Mouse (Mus musculus) retina, postnatal 7 days (tissue): ENCODE results near the gene Tlx2.

Experiments
- DNase-seq: peaks from one replicate; pipeline ENCODE4 v3.0.0-alpha.2; 2012; ENCODE audit warnings: low read depth, low spot score

The Tlx2 gene

DNA sequence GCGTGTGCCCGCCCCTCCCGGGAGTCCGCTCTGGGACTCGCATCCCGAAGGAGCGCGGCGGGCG lies at the start of gene Tlx2:
Tlx2 (minus strand) TSS at position 47 of the 64 bp plus-strand sequence.
- no peak for DNase-seq

DNA sequence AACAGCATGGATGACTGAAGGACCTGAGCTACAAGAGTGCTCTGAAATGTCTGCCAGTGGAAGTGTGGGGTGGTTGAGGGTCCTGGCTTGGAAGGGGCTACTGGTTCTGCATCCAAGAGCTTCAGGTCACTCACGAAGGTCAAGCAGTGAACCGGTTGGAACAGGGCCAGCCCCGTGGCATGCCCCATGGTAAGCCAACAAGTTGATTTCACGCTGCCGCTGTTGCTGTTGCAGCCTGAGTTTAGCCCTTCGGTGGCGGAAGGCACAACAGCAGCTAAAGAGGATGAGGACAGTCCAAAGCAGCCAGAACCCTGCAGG lies 49.6 kb upstream of the Tlx2 start:
- no peak for DNase-seq

DNA sequence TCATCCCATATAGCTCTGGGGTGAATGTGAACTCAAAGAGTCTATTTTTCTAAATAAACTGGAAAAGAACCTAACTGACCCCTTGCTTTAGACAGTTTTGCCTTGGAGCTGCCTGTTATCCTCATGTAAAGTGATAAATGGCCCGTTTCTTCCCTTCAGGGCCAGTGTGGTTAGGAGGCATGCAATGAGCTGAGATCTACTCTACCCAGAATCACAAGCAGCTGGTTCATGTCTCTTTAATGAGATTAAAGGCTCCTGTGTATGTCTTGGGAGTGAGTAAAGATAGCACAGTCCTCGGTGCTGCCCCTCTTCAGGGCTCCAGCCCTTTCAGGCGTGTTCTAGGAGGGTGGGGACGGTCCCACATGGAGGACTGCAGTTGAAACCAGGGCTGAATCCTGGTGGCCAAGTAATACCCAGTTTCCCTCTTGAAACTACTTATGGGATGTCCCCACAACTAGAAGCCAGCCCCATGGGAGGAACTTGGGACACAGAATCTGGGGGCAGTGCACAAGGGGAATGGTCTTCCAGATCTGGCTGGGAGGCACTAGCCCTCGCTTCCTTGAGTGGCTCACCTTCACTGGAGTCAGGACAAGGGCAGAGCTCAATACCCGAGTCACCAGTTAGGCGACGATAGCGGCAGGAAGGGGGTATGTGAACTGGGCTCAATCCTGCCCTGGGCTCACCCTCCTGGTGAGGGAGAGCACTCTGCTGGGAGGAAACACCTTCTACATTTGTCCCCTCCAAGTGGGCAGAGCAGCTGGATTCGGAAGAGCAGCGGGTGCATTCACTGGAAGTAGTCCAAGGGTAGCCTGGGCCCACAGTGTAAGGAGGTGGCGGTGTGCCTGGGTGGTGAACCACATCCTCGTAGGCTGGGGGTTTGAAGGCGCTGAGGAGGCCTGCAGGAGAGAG lies 49.0 kb upstream of the Tlx2 start:
- DNase-seq: no peak

DNA sequence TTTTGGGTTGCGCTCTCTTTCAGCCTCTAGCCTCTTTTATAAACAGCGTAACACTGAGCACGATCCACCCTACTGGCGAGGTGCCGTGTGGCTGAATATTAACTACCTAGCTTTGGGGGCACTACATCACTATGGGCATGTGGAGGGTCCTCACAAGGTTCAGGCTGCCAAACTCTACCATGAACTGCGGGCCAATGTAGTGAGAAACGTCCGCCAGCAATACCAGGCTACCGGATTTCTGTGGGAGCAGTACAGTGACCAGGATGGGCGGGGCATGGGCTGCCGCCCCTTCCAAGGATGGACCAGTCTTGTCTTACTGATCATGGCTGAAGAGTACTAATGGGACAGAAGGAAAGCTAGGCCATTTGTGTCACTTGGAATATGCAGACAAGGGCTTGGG lies 48.3 kb upstream of the Tlx2 start:
- no peak for DNase-seq

DNA sequence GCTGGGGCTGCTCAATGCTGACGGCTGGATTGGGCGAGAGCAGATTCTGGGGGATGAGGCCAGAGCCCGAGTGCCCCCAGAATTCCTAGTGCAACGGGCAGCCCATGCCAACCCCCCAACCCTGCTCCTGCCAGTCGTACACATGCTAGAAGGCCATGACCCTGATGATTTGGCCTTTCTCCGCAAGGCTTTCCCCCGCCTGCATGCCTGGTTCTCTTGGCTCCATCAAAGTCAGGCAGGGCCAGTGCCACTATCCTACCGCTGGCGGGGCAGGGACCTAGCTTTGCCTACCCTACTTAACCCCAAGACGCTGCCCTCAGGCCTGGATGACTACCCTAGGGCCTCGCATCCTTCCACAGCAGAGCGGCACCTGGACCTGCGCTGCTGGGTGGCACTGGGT lies 47.5 kb upstream of the Tlx2 start:
- DNase-seq: no peak

DNA sequence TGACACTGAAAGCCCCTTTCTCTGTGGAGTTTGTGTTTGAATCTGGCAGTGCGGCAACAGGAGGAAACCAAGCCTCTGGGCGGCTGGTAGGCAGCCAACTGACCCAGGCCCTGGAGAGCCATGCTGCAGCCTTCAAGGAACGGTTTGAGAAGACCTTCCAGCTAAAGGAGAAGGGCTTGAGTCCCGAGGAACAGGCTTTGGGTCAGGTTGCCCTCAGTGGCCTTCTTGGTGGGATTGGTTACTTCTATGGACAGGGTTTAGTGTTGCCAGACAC lies 47.0 kb upstream of the Tlx2 start:
- DNase-seq: no peak

DNA sequence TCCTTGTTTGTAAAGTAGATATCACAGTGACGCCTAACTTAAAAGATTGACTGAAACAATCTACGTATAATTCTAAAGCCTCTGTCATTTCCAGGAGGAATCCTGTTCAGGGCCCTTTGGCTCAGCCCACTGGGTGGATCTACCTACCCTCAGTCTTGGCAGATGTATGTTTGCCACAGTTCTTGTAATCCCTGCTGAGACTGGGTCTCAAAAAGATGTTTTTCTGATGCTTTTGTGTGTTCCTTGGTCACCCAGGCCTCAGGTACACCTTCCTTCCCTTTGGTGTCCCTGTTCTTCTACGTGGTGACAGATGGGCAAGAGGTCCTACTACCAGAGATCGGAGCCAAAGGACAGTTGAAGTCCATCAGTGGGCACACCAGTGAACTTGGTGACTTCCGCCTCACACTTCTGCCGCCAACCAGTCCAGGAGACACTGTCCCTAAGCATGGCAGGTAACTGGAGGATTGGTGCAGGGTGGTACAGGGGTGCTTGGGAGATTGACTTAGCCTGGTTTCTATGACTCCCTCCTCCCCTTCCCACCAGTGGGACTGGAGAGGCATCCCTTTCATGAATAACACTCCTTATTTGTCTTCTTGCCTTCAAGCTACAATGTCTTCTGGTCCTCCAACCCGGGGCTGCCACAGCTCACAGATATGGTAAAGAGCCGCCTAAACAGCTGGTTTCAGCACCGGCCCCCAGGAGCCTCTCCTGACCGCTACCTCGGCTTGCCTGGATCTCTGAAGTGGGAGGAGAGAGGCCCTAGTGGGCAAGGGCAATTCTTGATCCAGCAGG lies 46.5 kb upstream of the Tlx2 start:
- no peak for DNase-seq

DNA sequence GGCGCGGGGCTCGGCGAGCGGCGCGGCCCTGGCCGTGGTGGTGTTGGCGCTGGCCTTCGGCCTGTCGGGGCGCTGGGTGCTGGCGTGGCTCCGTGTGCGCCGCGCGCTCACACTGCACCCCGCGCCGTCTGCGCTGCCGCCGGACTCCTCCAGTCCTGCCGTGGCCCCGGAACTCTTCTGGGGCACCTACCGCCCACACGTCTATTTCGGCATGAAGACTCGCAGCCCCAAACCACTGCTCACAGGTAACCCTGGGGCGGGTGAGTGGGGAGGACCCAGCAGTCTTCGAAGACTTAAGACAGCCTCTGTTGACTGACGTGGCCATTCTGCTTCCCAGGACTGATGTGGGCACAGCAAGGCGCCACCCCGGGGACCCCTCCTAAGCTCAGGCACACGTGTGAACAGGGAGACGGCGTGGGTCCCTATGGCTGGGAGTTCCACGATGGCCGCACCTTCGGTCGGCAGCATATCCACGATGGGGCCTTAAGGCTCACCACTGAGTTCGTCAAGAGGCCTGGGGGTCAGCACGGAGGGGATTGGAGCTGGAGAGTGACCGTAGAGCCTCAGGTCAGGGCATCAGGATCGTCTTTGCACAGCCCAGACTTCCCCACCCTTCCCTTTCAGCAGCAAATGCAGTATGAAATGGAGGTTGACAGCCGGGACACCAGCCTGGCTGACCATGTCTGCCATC lies 45.7 kb upstream of the Tlx2 start:
- DNase-seq: no peak

DNA sequence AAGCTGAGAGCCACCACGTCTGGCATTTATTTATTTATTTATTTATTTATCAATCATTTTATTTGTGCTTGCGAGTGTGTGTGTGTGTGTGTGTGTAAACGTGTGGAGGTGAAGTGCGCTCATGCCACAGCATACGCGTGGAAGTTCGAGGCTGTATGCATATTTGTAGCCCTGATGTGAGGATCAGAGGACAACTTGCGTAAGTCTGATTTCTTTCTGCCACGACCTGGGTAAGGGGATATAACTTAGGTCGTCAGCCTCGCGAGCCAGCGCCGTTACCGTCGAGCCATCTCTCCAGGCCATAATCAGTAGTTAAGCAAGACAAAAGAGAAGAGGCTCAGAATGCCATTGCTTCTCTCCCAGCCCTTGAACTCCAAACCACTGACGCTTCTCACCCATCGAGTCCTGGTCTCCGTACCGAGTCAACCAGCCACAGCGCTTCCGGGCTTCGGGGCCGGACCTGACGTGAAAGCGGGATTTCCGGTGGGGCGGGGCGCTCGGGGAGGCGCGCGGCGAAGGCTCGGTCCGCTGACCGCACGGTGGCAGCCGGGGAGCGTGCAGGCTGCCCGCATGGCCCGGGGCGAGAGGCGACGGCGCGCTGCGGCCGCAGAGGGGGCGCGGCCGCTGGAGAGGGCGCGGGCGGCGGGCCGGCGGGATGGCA lies 45.0 kb upstream of the Tlx2 start, which contains the start of gene Mogs:
Mogs (plus strand) TSS at position 486 of the 661 bp plus-strand sequence.
- DNase-seq: peak; percentile 85

DNA sequence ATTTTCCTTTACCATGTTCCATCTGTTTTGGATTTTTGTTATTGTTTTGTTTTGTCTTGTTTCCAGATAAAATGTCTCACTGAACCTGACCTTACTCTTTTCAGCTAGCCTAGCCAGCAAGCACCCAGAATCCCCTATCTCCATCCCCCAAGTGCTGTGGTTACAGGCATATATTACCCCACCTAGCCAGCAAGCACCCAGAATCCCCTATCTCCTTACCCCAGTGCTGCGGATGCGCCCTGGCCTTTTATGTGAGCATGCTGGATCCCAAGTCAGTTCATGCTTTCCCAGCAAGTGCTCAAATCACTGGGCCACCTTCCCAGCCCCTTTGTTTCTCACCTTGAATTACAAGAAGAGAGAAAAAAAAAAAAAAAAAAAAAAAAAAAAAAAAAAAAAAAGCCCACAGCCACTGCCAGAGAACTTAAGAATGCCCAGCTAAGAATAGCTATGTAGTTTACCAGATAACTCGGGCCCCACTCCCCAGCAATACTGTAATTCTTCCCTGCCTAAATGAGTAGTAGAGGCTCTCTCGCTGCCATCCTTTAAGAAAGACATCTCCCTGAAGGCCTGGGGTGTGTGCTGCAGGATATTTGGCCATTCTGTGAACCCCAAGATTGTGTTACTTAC lies 41.5 kb upstream of the Tlx2 start:
- no peak for DNase-seq

DNA sequence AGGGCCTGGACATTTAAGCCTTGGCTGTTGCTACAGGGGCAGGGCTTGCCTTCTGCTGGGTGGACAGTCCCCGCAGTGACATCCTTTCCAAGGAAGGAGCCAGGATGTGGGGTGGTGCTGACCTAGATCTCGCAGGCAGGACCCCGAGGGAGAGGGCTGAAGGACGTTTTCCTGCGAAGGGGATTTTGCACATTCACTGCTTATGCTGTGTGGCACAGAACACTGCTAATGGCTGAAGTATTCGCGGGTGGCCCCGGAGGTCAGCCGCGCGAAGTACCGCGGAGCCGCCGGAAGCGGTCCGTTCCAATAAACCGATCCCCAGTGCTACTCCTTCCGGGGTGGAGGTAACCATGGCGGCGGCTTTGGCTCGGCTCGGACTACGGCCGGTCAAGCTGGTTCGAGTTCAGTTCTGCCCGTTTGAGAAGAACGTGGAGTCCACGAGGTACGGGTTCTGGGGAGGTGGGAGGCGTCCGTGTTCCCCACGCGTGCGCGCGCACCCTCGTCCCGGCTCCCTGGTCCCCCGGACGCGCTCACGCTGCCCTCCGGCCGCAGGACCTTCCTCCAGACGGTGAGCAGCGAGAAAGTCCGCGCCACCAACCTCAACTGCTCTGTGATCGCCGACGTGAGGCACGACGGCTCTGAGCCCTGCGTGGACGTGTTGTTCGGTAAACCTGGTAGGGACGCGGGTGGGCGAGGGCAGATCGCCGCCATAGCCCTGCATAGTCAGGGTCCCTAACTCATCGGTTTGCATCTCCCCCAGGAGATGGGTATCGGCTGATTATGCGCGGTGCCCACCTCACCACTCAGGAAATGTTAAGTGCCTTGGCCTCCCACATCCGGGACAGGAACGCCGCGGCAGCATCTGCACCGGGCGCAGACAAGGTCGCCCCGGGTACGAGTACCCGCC lies 38.9 kb upstream of the Tlx2 start, which contains the start of gene Mrpl53:
Mrpl53 (plus strand) TSS at position 279 of the 907 bp plus-strand sequence.
- DNase-seq: peak; percentile 70

DNA sequence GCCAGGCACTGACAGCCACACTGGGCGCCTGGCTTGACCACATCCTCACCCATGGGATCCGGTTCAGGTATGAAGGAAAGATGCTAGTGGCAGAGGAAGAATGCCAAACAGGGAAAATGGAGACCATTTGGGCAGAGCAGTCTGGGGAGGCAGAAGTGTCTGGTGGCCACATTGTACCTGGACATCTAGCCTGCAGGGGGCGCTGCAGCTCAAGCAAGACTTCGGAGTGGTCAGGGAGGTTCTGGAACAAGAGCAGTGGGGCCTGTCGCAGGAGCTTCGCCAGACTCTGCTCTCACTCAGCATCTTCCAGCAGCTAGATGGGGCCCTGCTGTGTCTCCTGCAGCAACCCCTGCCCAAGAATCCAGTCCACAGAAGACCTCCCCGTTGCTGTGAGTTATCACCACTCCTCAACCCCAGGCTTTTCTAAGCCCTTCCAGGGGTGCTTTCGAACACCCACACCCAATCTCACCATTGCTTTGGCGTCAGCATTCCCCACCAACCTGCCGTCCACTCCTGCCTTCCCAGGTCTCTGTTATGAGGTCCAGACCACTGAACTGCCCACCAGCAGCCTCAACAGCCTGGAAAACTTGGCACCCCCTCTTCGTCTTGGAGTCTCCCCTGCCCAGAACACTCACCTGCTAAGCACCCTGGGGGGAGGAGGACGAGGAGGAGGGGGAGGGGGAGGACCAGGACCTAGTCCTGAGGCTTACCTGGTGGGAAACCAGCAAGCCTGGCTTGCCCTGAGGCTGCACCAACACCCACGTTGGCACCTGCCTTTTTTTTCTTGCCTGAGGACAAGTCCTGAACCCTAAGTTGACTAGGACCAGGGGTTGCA lies 37.7 kb upstream of the Tlx2 start:
- peak; percentile 48 for DNase-seq

DNA sequence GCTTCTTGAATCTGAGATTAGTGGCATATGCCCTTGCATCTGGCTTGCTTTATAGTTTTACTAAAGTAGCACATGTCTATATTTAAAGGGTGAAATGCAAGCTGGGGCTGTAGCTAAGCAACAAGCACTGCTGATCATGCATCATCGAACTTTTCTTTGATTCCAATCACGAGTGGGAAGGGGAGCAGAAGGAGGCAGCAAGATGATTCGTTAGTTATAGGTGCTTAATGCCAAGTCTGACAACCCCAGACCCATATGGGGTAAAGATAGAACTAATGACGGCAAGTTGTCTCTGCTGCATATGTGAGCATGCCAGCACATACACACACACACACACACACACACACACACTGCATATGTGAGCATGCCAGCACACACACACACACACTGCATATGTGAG lies 34.1 kb upstream of the Tlx2 start:
- DNase-seq: no peak

DNA sequence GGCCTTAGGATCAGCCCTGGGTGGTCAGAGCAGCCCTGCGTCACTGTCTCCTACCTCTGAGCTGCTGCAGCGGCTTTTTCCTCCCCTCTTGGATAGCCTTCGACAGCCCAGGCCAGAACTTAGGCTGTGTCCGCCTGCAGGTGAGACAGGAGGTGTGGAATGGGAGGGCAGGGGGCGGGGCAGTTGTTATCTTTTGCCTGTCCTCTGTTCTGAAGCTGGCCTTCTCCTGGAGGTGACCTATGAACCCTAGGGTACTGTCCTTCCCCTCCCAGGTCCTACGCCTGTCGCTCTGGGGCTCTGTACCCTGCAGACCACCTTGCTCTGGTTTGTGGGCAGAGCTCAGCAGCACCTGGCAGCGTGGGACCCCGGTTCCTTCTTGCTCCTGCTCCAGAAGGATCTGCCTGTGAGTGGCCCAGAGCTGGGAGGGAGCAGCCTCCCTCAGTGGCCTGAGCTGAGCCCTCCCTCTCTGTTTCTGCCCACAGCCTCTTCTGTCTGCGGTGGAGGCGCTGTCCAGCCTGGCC lies 33.1 kb upstream of the Tlx2 start:
- no peak for DNase-seq

DNA sequence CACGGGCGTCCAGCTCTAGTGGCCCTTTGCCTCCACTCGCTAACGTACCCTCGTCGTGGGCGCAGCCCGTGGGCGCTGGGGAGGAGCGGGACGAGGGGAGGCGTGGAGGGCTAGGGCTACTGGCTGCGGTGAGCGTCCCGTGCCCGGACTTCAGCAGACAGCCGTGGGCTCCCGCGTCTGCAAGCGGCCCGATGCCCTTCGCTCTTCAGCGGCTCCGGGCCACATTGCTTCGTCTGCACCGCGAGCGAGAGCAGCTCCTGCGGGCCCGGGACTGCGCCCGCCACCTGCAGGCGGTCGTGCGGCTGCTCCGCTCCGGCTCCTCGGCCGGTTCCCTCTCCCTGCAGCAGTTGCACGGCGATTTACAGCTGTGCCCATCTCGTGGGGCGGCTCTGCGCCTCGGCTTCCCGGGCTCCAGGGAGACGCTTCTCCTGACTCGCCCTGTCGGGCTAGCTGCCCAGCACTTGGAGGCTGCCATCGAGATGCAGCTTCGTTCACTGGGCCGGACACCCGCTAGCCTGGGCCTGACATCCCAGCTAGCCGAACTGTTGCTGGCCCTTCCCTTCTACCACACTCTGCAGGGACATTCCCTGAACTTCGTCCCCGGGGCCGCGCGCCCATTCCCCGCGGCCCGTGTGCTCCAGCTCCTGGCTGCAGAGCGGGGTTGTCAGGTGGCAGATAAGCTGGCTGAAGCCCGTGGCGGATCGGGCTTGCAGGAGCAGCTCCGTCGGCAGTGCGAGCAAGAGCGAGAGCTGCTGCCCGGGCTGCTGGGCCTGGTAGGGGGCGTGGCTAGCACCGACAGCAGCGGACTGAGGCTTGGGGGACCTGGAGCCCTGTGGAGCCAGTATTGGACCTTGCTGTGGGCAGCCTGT lies 31.8 kb upstream of the Tlx2 start:
- peak; percentile 52 for DNase-seq

DNA sequence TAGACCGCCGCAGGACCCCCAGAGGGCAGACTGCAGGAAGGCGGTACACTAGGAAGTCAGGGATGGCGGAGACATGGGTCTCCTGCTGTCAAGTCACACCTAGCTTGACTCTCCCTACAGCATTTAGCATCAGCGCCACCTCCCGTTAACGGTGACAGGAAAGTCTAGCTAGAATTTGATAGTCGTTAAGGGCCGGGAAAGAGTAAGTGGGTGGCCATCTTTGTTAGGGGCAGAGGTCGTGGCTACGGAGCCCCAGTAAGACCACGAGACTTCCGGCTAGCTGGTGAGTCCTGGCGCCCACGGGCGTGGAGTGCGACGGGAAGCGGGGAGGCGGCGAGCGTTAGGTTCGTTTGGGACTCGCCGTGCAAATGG lies 31.2 kb upstream of the Tlx2 start, which contains the start of the genes Ccdc142 and Gm42688:
Ccdc142 (plus strand) TSS at position 286 of the 372 bp plus-strand sequence.
Gm42688 (plus strand) TSS at position 302 of the 372 bp plus-strand sequence.
- DNase-seq: peak; percentile 82

DNA sequence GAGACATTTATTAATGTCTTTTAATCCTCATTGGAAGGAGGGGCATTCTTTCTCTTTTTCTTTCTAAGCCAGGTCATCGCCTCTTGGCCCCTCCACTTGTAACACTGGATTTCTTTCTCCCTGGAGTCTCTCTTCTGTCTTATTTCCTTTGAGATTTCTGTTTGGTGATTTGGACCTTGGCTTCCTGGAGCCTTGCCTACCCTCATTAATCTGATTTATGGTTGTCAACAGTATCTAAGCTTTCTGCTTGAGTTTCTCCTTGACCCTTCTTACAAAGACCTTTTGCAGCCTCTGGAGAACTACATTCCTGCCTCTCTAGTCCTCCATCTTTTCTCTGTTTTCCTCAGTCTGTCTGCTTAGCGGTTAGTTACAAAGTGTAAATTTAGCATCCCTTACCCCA lies 28.3 kb upstream of the Tlx2 start:
- no peak for DNase-seq

DNA sequence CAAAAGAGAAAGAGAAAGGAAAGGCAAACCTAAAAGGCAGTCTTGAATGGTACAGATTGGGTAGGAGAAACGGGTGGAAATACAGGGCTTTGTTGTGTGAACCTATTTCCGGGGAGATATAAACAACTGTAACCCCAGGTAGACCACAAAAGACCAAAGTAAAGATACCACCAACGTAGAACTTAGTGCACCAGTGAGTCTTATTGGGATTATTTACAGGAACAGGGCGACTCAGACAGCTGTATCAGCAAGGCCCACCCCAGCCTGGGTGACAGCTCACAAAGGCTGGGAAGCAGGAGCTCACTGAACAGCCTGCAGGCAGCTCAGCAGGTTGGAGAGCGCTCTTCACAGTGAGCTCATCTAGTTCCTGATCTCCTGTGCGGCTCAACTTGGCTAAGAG lies 25.9 kb upstream of the Tlx2 start:
- DNase-seq: no peak
